In genomic region chr2:164183340-164183739, GRCm38 (mm10) we compare ENCODE assay signal across 25 mouse cellular contexts. TPM values are rescaled to one million over a fixed set of nuclear protein-coding genes. Genes with fewer than 3 reads are reported as not detected.
A peak's percentile ranks its signal among the peaks of the same experiment; 100 is the strongest.
DNase-seq lines count a peak whose midpoint lies in the region; ATAC-seq and TF ChIP-seq lines count a peak whose summit lies in the region.
"Had no signal": no experiment of that assay in that cellular context is flagged by ENCODE, and none has a peak within 500 bp of the region (broad histone marks: within the 10 kb centered on the region; RNA-seq: fewer than 3 reads in every experiment).

No protein-coding gene starts in this region.

- TF ChIP-seq POLR2A in cerebellum, adult 2 months (IDR thresholded peaks at IDR 0.05; ENCODE audit: borderline replicate concordance, insufficient read depth, low read length), result no peak

- peak; percentile 51 for DNase-seq in heart, embryonic 10.5 days (ENCODE audit: low spot score)
- no peak for DNase-seq in heart, adult 18-20 months
- DNase-seq in kidney, postnatal 14 days, result peak; percentile 25
- no peak for DNase-seq in kidney, adult 18-20 months
- DNase-seq in stomach, postnatal 0 days (ENCODE audit: low spot score), result no peak
- no peak for DNase-seq in cerebellum, adult 2 months
- DNase-seq: adrenal gland, postnatal 14 days; cerebellum, adult 11-12 months; cerebellum, adult 9-11 months; cerebellum, postnatal 36 days; gastrocnemius, postnatal 10 days; heart, postnatal 10 days; heart, postnatal 4 days had no signal

- no peak overlapping the region for H3K4me2 ChIP-seq in stomach, embryonic 16.5 days (ENCODE audit: low read depth, low read length)
- no peak overlapping the region for H3K4me2 ChIP-seq in stomach, postnatal 0 days (replicated peaks; ENCODE audit: low read depth)
- H3K4me2 ChIP-seq: embryonic facial prominence, embryonic 13.5 days; forebrain, embryonic 12.5 days; hindbrain, embryonic 12.5 days had no signal

- no peak overlapping the region for H3K9ac ChIP-seq in stomach, embryonic 16.5 days (ENCODE audit: low read length)
- H3K9ac ChIP-seq in stomach, postnatal 0 days (ENCODE audit: low read length), result no peak overlapping the region
- H3K9ac ChIP-seq: embryonic facial prominence, embryonic 13.5 days; forebrain, embryonic 12.5 days; hindbrain, embryonic 12.5 days had no signal

- no peak overlapping the region for H3K4me3 ChIP-seq in heart, embryonic 10.5 days
- no peak overlapping the region for H3K4me3 ChIP-seq in stomach, embryonic 16.5 days (replicated peaks; ENCODE audit: low read length)
- no peak overlapping the region for H3K4me3 ChIP-seq in stomach, postnatal 0 days (ENCODE audit: low read depth, low read length)
- H3K4me3 ChIP-seq in cerebellum, adult 2 months (replicated peaks; ENCODE audit: insufficient read depth, low read depth, low read length), result no peak overlapping the region
- H3K4me3 ChIP-seq: embryonic facial prominence, embryonic 13.5 days; forebrain, embryonic 12.5 days; hindbrain, embryonic 12.5 days had no signal

- no peak for TF ChIP-seq CTCF in stomach, postnatal 0 days (IDR thresholded peaks at IDR 0.05; ENCODE audit: low read depth)
- TF ChIP-seq CTCF in cerebellum, adult 2 months (IDR thresholded peaks at IDR 0.05; ENCODE audit: borderline replicate concordance, insufficient read depth, low read depth, low read length), result no peak

- no peak overlapping the region for H3K27ac ChIP-seq in heart, embryonic 10.5 days
- peak overlapping the region; percentile 25; the same call in 1 of the 2 replicates for H3K27ac ChIP-seq in stomach, embryonic 16.5 days (ENCODE audit: low read length)
- H3K27ac ChIP-seq in stomach, postnatal 0 days (replicated peaks), result no peak overlapping the region
- no peak overlapping the region for H3K27ac ChIP-seq in cerebellum, adult 2 months (ENCODE audit: insufficient read depth, low read length)
- H3K27ac ChIP-seq: embryonic facial prominence, embryonic 13.5 days; forebrain, embryonic 12.5 days; hindbrain, embryonic 12.5 days had no signal

- H3K27me3 ChIP-seq in heart, embryonic 10.5 days (ENCODE audit: insufficient read depth, poor library complexity, severe bottlenecking), result peaks cover 38% of the 10 kb centered on the region
- peaks cover 5% of the 10 kb centered on the region; the same call in 1 of the 2 replicates for H3K27me3 ChIP-seq in stomach, embryonic 16.5 days (ENCODE audit: control insufficient read depth, insufficient read depth, low read length)
- H3K27me3 ChIP-seq in stomach, postnatal 0 days (ENCODE audit: control insufficient read depth, insufficient read depth, low read length), result no peaks in the 10 kb centered on the region
- no peaks in the 10 kb centered on the region for H3K27me3 ChIP-seq in cerebellum, adult 2 months (ENCODE audit: control insufficient read depth, insufficient read depth, low read length)

- H3K4me1 ChIP-seq in heart, embryonic 10.5 days, result 0 out of 2 replicates have a peak, but pooled peaks cover 2% of the 10 kb centered on the region
- no peaks in the 10 kb centered on the region for H3K4me1 ChIP-seq in stomach, embryonic 16.5 days (ENCODE audit: control insufficient read depth, insufficient read depth, low read length)
- H3K4me1 ChIP-seq in stomach, postnatal 0 days (replicated peaks; ENCODE audit: control insufficient read depth, insufficient read depth), result no peaks in the 10 kb centered on the region
- no peaks in the 10 kb centered on the region for H3K4me1 ChIP-seq in cerebellum, adult 2 months (ENCODE audit: control insufficient read depth, insufficient read depth, low read length)

- ATAC-seq in stomach, embryonic 16.5 days (ENCODE audit: insufficient read depth, low FRiP score), result no peak
- ATAC-seq in stomach, postnatal 0 days (ENCODE audit: low FRiP score, low TSS enrichment), result no peak
- ATAC-seq: forebrain, embryonic 16.5 days had no signal

- no peaks in the 10 kb centered on the region for H3K36me3 ChIP-seq in heart, embryonic 10.5 days
- no peaks in the 10 kb centered on the region for H3K36me3 ChIP-seq in stomach, embryonic 16.5 days (ENCODE audit: control insufficient read depth, insufficient read depth, low read length)
- no peaks in the 10 kb centered on the region for H3K36me3 ChIP-seq in stomach, postnatal 0 days (ENCODE audit: control insufficient read depth, insufficient read depth, low read length)
- H3K36me3 ChIP-seq: embryonic facial prominence, embryonic 13.5 days; forebrain, embryonic 12.5 days; hindbrain, embryonic 12.5 days had no signal

- H3K9me3 ChIP-seq in heart, embryonic 10.5 days, result no peaks in the 10 kb centered on the region
- H3K9me3 ChIP-seq in stomach, embryonic 16.5 days (replicated peaks; ENCODE audit: control insufficient read depth, low read length), result no peaks in the 10 kb centered on the region
- H3K9me3 ChIP-seq in stomach, postnatal 0 days (ENCODE audit: control insufficient read depth, low read length), result no peaks in the 10 kb centered on the region
- H3K9me3 ChIP-seq: embryonic facial prominence, embryonic 13.5 days; forebrain, embryonic 12.5 days; hindbrain, embryonic 12.5 days had no signal

- WGBS in heart, embryonic 10.5 days, result 67% methylated on average over 9 of the region's 9 CpGs
- WGBS in stomach, embryonic 16.5 days, result 59% methylated on average over 9 of the region's 9 CpGs
- 55% methylated on average over 9 of the region's 9 CpGs for WGBS in stomach, postnatal 0 days
- WGBS in cerebellum, adult 2 months, result 78% methylated on average over 9 of the region's 9 CpGs

- no peak for TF ChIP-seq EP300 in stomach, postnatal 0 days (optimal IDR thresholded peaks at IDR 0.05)

RNA-seq across cellular contexts. Expression of gene Wfdc5, which starts 0.8 kb away (rescaled TPM):
- polyA plus RNA-seq in heart, embryonic 10.5 days (2016; fragmentation: Nextera tagmentation; extraction: Ambion mirVana), result not detected in 2 replicates
- not detected for total RNA-seq in heart, adult 18-20 months (2021)
- polyA plus RNA-seq in stomach, embryonic 16.5 days (2015; fragmentation: Nextera tagmentation; extraction: Ambion mirVana), result 11.0 and 27.7 TPM in 2 replicates
- polyA plus RNA-seq in stomach, postnatal 0 days (2015; fragmentation: Nextera tagmentation; extraction: Ambion mirVana), result 63.2 and 68.6 TPM in 2 replicates
- polyA plus RNA-seq in cerebellum, adult 2 months (2012; rRNA removed), result not detected in 2 replicates
- total RNA-seq: adrenal gland, adult 18-20 months; adrenal gland, postnatal 14 days; gastrocnemius, postnatal 4 days; heart, adult 8-10 months; heart, postnatal 10 days; heart, postnatal 4 days; MEL had no signal
- polyA plus RNA-seq: C2C12; embryonic facial prominence, embryonic 13.5 days; forebrain, embryonic 12.5 days; forebrain, embryonic 16.5 days; frontal cortex, adult 2 months; heart, embryonic 14.5 days; hindbrain, embryonic 12.5 days had no signal

RNA-seq across cellular contexts. Expression of gene Wfdc12, which starts 7.1 kb away (rescaled TPM):
- not detected in 2 replicates for polyA plus RNA-seq in heart, embryonic 10.5 days (2016; fragmentation: Nextera tagmentation; extraction: Ambion mirVana)
- not detected for total RNA-seq in heart, adult 18-20 months (2021)
- polyA plus RNA-seq in stomach, embryonic 16.5 days (2015; fragmentation: Nextera tagmentation; extraction: Ambion mirVana), result 0.31 TPM in 1 of 2 replicates, not detected in the other
- polyA plus RNA-seq in stomach, postnatal 0 days (2015; fragmentation: Nextera tagmentation; extraction: Ambion mirVana), result 2.4 and 2.5 TPM in 2 replicates
- 0.15 TPM in 1 of 2 replicates, not detected in the other for polyA plus RNA-seq in cerebellum, adult 2 months (2012; rRNA removed)
- total RNA-seq: gastrocnemius, postnatal 10 days; gastrocnemius, postnatal 4 days; heart, adult 8-10 months; heart, postnatal 10 days; heart, postnatal 4 days; MEL had no signal
- polyA plus RNA-seq: C2C12; embryonic facial prominence, embryonic 13.5 days; forebrain, embryonic 12.5 days; forebrain, embryonic 16.5 days; frontal cortex, adult 2 months; heart, embryonic 14.5 days; hindbrain, embryonic 12.5 days had no signal

RNA-seq across cellular contexts. Expression of gene Kcns1, which starts 12.4 kb away (rescaled TPM):
- not detected in 2 replicates for polyA plus RNA-seq in heart, embryonic 10.5 days (2016; fragmentation: Nextera tagmentation; extraction: Ambion mirVana)
- total RNA-seq in heart, adult 18-20 months (2021), result under 1 TPM in 1 of 2 experiments, not detected in 1; 0.10 TPM
- polyA plus RNA-seq in stomach, embryonic 16.5 days (2015; fragmentation: Nextera tagmentation; extraction: Ambion mirVana), result 0.14 and 0.29 TPM in 2 replicates
- polyA plus RNA-seq in stomach, postnatal 0 days (2015; fragmentation: Nextera tagmentation; extraction: Ambion mirVana), result 0.19 and 0.23 TPM in 2 replicates
- polyA plus RNA-seq in cerebellum, adult 2 months (2012; rRNA removed), result 2.3 TPM in 2 replicates
- total RNA-seq: adrenal gland, adult 18-20 months; adrenal gland, postnatal 14 days; MEL had no signal
- polyA plus RNA-seq: C2C12 had no signal

RNA-seq across cellular contexts. Expression of gene Wfdc15a, which starts 16.6 kb away (rescaled TPM):
- not detected in 2 replicates for polyA plus RNA-seq in heart, embryonic 10.5 days (2016; fragmentation: Nextera tagmentation; extraction: Ambion mirVana)
- total RNA-seq in heart, adult 18-20 months (2021), result not detected
- polyA plus RNA-seq in stomach, embryonic 16.5 days (2015; fragmentation: Nextera tagmentation; extraction: Ambion mirVana), result not detected in 2 replicates
- 0.23 and 0.29 TPM in 2 replicates for polyA plus RNA-seq in stomach, postnatal 0 days (2015; fragmentation: Nextera tagmentation; extraction: Ambion mirVana)
- not detected in 2 replicates for polyA plus RNA-seq in cerebellum, adult 2 months (2012; rRNA removed)
- total RNA-seq: adrenal gland, adult 18-20 months; adrenal gland, postnatal 14 days; gastrocnemius, postnatal 10 days; gastrocnemius, postnatal 4 days; heart, adult 8-10 months; heart, postnatal 10 days; heart, postnatal 4 days; MEL had no signal
- polyA plus RNA-seq: embryonic facial prominence, embryonic 13.5 days; forebrain, embryonic 12.5 days; forebrain, embryonic 16.5 days; frontal cortex, adult 2 months; heart, embryonic 14.5 days; hindbrain, embryonic 12.5 days had no signal

RNA-seq across cellular contexts. Expression of gene Wfdc15b, which starts 38.1 kb away (rescaled TPM):
- not detected in 2 replicates for polyA plus RNA-seq in heart, embryonic 10.5 days (2016; fragmentation: Nextera tagmentation; extraction: Ambion mirVana)
- not detected for total RNA-seq in heart, adult 18-20 months (2021)
- polyA plus RNA-seq in stomach, embryonic 16.5 days (2015; fragmentation: Nextera tagmentation; extraction: Ambion mirVana), result 56.1 and 65.1 TPM in 2 replicates
- 16.2 and 20.4 TPM in 2 replicates for polyA plus RNA-seq in stomach, postnatal 0 days (2015; fragmentation: Nextera tagmentation; extraction: Ambion mirVana)
- not detected in 2 replicates for polyA plus RNA-seq in cerebellum, adult 2 months (2012; rRNA removed)
- total RNA-seq: adrenal gland, adult 18-20 months; adrenal gland, postnatal 14 days; gastrocnemius, postnatal 10 days; gastrocnemius, postnatal 4 days; heart, adult 8-10 months; heart, postnatal 10 days; heart, postnatal 4 days; MEL had no signal
- polyA plus RNA-seq: C2C12; embryonic facial prominence, embryonic 13.5 days; forebrain, embryonic 12.5 days; forebrain, embryonic 16.5 days; frontal cortex, adult 2 months; heart, embryonic 14.5 days; hindbrain, embryonic 12.5 days had no signal

Comparison
In these comparisons a context has a peak if more than half of its experiments do, and no peak if none do; other contexts are left out.
1. DNase-seq: peak in heart, embryonic 10.5 days (single experiment) and kidney, postnatal 14 days (single experiment); none in heart, adult 18-20 months (0 of 2), kidney, adult 18-20 months (single experiment), stomach, postnatal 0 days (single experiment) and cerebellum, adult 2 months (0 of 2).
2. RNA of gene Wfdc5, which starts 0.8 kb away (polyA plus RNA-seq): 63.2 to 68.6 TPM in stomach, postnatal 0 days and 11.0 to 27.7 TPM in stomach, embryonic 16.5 days; not detected in heart, embryonic 10.5 days and not detected in cerebellum, adult 2 months; every median in the first group is over 10 times any median in the second.